In the genomic region with DNA sequence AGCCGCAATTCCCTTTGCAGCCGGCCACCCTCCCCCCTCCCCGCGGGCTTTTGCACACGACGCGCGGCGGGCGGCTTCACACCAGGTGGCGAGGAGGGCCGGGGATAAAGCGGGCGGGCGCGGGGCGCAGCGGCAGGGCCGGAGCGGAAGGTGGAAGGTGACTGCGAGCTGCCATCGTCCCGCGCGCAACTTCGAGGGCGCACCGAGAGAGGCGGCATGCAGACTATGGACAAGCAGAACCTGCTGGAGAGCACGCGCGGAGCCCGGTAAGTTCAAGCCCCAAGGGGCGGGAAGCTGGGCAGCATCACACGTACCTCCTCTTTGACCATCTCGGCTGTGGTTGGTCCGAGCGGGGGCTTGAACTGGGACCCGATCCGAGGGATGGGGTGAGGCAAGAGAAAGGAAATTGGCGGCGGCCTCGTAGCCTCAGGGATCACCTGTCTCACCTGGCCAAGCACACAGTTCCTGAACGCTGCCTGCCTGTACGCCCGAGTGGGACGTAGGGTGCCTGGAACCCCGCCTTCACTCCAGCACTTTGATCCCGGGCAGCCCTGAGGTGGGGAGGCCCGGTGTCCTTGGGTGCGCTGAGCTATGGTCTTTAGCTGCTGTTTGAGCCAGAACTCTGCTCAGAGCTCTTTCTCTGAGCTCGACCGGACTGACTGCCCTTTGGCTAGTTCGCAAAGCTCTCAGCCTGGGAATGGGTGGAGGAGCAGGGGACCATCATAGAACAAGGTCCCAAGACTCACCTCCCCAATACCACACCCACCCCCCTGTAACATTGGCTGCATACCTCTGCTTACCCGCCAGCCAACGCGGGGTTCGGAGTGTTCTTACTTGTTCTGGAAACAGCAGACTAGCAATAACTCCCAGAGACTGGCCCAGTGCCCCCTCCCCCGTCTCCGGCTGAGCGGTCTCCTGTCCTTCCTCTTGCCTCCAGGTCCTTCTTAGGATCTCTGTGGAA, we compare ENCODE assay signal across 8 mouse cellular contexts. TPM values are rescaled to one million over a fixed set of nuclear protein-coding genes. Genes with fewer than 3 reads are reported as not detected.
DNase-seq lines count a peak whose midpoint lies in the region; ATAC-seq and TF ChIP-seq lines count a peak whose summit lies in the region.

A gene (plus strand): TSS at position 111 of the 961 bp plus-strand sequence.

- peaks cover 16% of the 10 kb centered on the region for H3K9me3 ChIP-seq in E14TG2a.4 (ENCODE audit: low read length)
- no peaks in the 10 kb centered on the region for H3K9me3 ChIP-seq in forebrain, postnatal 0 days (ENCODE audit: low read length)
- no peaks in the 10 kb centered on the region for H3K9me3 ChIP-seq in neural tube, embryonic 12.5 days

- H3K27ac ChIP-seq in forebrain, postnatal 0 days (ENCODE audit: low read depth, low read length): no peak within 1 kb of the TSS
- H3K27ac ChIP-seq in neural tube, embryonic 12.5 days: no peak within 1 kb of the TSS

- no peak for TF ChIP-seq CTCF in E14TG2a.4 (conservative IDR thresholded peaks at IDR 0.05; ENCODE audit: low read length)
- no peak for TF ChIP-seq CTCF in forebrain, postnatal 0 days (IDR thresholded peaks at IDR 0.05; ENCODE audit: low read depth)

- intact Hi-C loops in left cerebral cortex, postnatal 25 days (cut with DNase I): no loop called here

- no peak within 1 kb of the TSS for H3K9ac ChIP-seq in forebrain, postnatal 0 days
- no peak within 1 kb of the TSS for H3K9ac ChIP-seq in neural tube, embryonic 12.5 days

- ATAC-seq in forebrain, postnatal 0 days: no peak
- ATAC-seq in neural tube, embryonic 12.5 days (ENCODE audit: low FRiP score, low read depth): no peak

- peaks cover 53% of the 10 kb centered on the region for H3K4me1 ChIP-seq in E14TG2a.4 (replicated peaks; ENCODE audit: low read depth, low read length)
- H3K4me1 ChIP-seq in forebrain, postnatal 0 days (ENCODE audit: insufficient read depth): no peaks in the 10 kb centered on the region
- H3K4me1 ChIP-seq in neural tube, embryonic 12.5 days: peaks cover 12% of the 10 kb centered on the region

- H3K4me3 ChIP-seq in E14TG2a.4 (replicated peaks; ENCODE audit: low read length): peak within 1 kb of the TSS; percentile 79
- H3K4me3 ChIP-seq in forebrain, postnatal 0 days (ENCODE audit: low read depth, low read length): peak within 1 kb of the TSS; percentile 16
- peak within 1 kb of the TSS; percentile 18; the same call in 1 of the 2 replicates for H3K4me3 ChIP-seq in neural tube, embryonic 12.5 days

- WGBS in forebrain, postnatal 0 days: 3% methylated on average over 61 of the region's 61 CpGs
- WGBS in neural tube, embryonic 12.5 days: 2% methylated on average over 61 of the region's 61 CpGs

- peaks cover 29% of the 10 kb centered on the region for H3K27me3 ChIP-seq in E14TG2a.4 (ENCODE audit: insufficient read depth, low read length)
- peaks cover 25% of the 10 kb centered on the region for H3K27me3 ChIP-seq in forebrain, postnatal 0 days (ENCODE audit: insufficient read depth, low read length)
- peaks cover 52% of the 10 kb centered on the region for H3K27me3 ChIP-seq in neural tube, embryonic 12.5 days (replicated peaks)

- DNase-seq in adrenal gland, adult (ENCODE audit: inconsistent age in 2 of 2, low spot score in 1 of 2): peak; percentile 80 to 90
- no peak for DNase-seq in forebrain, postnatal 0 days
- DNase-seq in kidney, postnatal 36 days: peak; percentile 77 to 83
- DNase-seq in left cerebral cortex, postnatal 25 days (ENCODE audit: low spot score in 2 of 2): no peak
- DNase-seq in ovary, postnatal 14 days (ENCODE audit: low spot score): no peak
- no peak for DNase-seq in right cerebral cortex, postnatal 25 days

- peak within 1 kb of the TSS; percentile 37 for H3K4me2 ChIP-seq in forebrain, postnatal 0 days (ENCODE audit: low read depth)
- H3K4me2 ChIP-seq in neural tube, embryonic 12.5 days (replicated peaks): peak within 1 kb of the TSS; percentile 54

- H3K36me3 ChIP-seq in E14TG2a.4 (ENCODE audit: insufficient read depth, low read length): peaks cover 23% of the 10 kb centered on the region
- H3K36me3 ChIP-seq in forebrain, postnatal 0 days (ENCODE audit: insufficient read depth): no peaks in the 10 kb centered on the region
- no peaks in the 10 kb centered on the region for H3K36me3 ChIP-seq in neural tube, embryonic 12.5 days

RNA-seq across cellular contexts. Expression of the gene that starts here (rescaled TPM):
- 0.08 TPM in 1 of 2 replicates, not detected in the other for total RNA-seq in forebrain, postnatal 0 days (2014; rRNA removed)
- 0.15 and 0.28 TPM in 2 replicates for polyA plus RNA-seq in forebrain, postnatal 0 days (2015; fragmentation: Nextera tagmentation; extraction: Ambion mirVana)
- polyA plus RNA-seq in neural tube, embryonic 12.5 days (2016; fragmentation: Nextera tagmentation; extraction: Ambion mirVana): not detected in 2 replicates
- not detected for total RNA-seq in left cerebral cortex, postnatal 25 days (2021)

Comparison
In these comparisons a context has a peak if more than half of its experiments do, and no peak if none do; other contexts are left out.
1. H3K4me3 ChIP-seq: peak in every context shown above with its lines; median percentile 79 in E14TG2a.4; 18 in neural tube, embryonic 12.5 days; 16 in forebrain, postnatal 0 days.
2. DNase-seq: peak in adrenal gland, adult (2 of 2) and kidney, postnatal 36 days (2 of 2); none in forebrain, postnatal 0 days (single experiment), left cerebral cortex, postnatal 25 days (0 of 2), ovary, postnatal 14 days (single experiment) and right cerebral cortex, postnatal 25 days (single experiment).